Mouse (Mus musculus) cortical plate, adult 2 months (tissue): ENCODE measurements around the gene Mapk12.

Source experiments
- CTCF ChIP-seq: fragments of 200-500 bp; IDR thresholded peaks from 2 replicates; pipeline ENCODE4 v1.5.1; 2011; ENCODE audit warnings: mild to moderate bottlenecking, control low read depth, low read length; ENCODE audit not compliant: insufficient read depth; ENCODE audit errors: extremely low read depth
- POLR2A ChIP-seq: fragments of 200-500 bp; IDR thresholded peaks from 2 replicates; pipeline ENCODE4 v1.6.1; 2011; ENCODE audit warnings: mild to moderate bottlenecking, low read length, control low read depth; ENCODE audit not compliant: insufficient read depth; ENCODE audit errors: extremely low read depth

DNA sequence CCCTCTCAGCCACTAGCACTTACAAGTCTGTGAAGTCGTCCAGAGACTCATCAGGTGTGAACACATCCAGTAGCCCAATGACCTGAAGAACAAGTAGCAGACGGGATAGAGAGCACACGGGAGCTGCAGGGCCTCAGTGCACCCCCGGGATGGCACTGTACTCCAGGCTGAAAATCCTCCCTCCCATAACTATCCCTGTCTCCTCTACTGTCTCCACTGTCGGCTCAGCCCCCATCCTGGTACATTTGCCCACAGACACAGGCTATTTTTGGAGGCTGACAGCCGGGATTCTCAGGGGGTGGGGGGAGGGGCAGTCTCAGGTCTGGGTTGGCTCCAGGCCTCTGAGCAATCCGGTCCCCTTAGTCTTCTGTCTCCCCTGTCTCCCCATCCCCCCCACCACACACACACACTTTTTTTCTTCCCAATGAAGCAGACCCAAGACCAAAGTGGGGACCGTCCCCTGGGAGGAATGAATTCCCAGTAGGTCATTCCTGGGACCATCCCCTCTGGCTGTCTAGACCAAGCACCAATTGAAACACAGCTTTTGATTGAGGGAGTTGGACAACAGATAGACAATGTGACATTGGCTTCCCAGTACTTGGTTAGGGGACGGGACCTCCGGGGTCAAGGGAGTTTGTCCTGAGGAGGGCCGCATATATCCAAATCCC, 3.0 kb downstream of the Mapk12 start:
- TF ChIP-seq POLR2A (no peak), CTCF (no peak)
